Mouse (Mus musculus): ENCODE measurements at regions not wholly inside any gene's neighbourhood (a gene's known extent, or its start where the extent isn't known, plus 50 kb on each side); places are given as distances from the start of the nearest gene placed in this dataset.

DNA sequence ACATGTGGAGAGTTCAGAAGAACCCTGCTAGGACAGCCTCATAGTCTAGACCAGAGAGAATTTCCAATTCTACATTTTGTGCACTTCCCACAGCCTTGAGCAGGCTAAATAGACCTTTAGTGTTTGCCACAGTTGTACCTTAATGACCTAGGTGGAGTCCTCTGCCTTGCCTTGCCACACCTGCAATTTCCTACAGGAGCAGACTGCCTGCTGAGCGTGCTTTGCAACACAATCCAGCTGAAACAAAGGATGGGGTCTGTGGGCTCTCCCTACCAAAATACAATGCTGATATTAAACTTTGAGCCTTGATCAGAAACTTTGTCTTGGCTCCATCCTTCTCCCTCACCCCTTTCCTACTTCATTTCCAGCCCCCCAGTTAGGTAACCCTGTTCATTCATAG lies 326.0 kb upstream of the Snx7 start:
- peak; percentile 93 for DNase-seq (ENCODE audit: low read depth, low spot score)

DNA sequence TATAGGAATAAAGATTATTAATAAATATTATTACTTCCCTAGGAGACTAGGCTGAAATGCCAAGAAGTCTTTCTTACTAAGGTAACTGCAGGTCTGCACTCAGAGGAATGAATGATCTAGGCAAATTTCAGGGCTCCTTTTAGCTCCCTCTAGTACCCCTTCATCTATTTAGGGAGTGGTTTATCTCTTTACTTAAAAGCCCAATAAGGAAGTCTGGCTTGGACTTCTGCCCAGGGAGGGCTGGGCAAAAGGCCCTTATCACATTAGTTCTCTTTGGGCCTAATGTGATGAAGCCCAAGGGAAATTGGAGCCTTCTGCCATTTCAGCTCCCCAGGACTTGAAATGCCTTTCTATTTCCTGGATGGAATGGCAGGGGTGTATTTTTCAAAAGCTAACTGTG lies 320.6 kb upstream of the Snx7 start:
- DNase-seq (ENCODE audit: low read depth, low spot score), result no peak

GRCm38 (mm10) chr3:118177446-118177845 lies 308.7 kb upstream of the Snx7 start:
- DNase-seq (ENCODE audit: low read depth, low spot score), result no peak

GRCm38 (mm10) chr3:118162916-118163315 lies 294.2 kb upstream of the Snx7 start:
- DNase-seq (ENCODE audit: low read depth, low spot score), result no peak

- DNase-seq (ENCODE audit: low read depth, low spot score), result no peak
Observed at GRCm38 (mm10) chr3:118144788-118145187, 276.1 kb upstream of the Snx7 start.

- DNase-seq (ENCODE audit: low read depth, low spot score), result no peak
Observed at GRCm38 (mm10) chr3:118141731-118142130, 273.0 kb upstream of the Snx7 start.

GRCm38 (mm10) chr3:118140108-118140507 lies 271.4 kb upstream of the Snx7 start:
- DNase-seq (ENCODE audit: low read depth, low spot score), result no peak

DNA sequence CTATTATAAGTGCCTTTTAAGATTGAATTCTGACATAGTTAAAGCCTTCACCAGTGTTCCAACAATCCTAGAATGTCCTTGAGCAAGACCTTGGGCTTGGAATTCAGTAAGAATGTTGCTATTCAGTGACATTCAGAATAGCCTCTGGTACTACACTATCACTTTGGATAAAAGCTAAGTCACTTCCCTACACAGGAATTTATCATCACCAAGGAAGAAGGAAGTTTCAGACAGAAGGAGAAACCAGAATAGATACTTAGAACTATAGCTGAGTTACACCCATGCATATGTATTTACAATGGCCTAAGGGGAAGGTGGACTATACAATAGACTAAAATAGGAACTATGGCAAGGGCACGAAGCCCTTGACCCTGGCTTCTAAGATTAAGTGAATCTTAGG lies 259.6 kb upstream of the Snx7 start:
- peak; percentile 84 for DNase-seq (ENCODE audit: low read depth, low spot score)

- DNase-seq (ENCODE audit: low read depth, low spot score), result no peak
Observed at GRCm38 (mm10) chr3:118102635-118103034, 233.9 kb upstream of the Snx7 start.

DNA sequence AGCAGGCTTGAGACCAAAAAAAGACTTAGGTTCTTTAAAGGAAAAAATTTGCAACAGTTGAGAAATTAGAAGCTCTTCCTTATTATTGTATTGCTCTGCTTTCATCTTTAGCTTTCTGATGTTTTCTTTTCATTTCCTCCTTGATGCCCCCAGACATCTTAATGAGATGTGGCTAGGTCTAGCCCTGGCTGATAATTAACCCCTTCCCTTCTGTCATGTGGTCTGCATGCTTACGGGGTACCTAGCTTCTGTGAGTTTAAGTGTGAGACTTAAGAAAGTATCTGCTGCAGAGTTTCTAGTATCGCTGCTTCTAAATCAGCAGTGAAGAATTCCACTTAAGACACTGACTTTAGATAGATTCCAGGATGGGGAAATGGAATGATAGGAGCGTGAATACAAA lies 215.8 kb upstream of the Snx7 start:
- DNase-seq (ENCODE audit: low read depth, low spot score), result no peak

DNA sequence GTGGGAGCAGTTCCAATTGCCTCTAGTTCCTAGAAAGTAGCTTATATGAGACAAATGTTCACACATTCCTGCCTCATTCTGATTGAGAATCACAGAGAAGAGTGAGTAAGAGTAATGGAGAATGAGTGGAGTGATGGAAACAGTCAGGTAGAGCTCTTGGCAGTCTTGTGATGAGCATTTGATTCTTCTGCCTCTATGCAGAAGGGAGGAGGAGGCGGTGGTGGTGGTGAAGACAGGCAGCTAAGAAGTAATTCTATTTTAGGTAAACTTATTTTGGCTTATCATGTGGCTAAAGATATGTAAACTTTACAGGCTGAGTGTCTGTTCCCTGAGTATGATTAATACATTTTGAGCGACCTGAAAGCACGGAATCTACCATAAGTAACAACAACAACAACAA lies 203.6 kb upstream of the Snx7 start:
- no peak for DNase-seq (ENCODE audit: low read depth, low spot score)

GRCm38 (mm10) chr3:118070129-118070528 lies 201.4 kb upstream of the Snx7 start:
- no peak for DNase-seq (ENCODE audit: low read depth, low spot score)

DNA sequence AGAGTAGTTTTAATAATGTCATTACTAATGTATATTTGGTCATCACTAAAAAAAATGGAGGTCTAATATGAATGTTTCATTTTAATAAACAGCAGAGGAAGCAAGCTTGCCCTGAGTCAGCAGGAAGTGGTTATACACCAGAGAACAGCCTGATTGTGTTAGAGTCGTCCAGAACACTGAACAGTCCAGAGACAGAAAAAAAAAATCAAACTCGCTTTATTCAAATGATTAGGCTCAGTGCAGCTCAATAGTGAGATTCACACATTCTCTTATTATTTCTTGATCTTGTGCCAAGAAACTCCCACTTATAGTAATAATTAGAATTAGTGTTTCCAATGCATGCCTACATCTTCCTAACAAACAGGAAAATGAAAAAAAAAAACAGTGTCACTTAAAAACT lies 194.9 kb upstream of the Snx7 start:
- DNase-seq (ENCODE audit: low read depth, low spot score), result no peak

DNA sequence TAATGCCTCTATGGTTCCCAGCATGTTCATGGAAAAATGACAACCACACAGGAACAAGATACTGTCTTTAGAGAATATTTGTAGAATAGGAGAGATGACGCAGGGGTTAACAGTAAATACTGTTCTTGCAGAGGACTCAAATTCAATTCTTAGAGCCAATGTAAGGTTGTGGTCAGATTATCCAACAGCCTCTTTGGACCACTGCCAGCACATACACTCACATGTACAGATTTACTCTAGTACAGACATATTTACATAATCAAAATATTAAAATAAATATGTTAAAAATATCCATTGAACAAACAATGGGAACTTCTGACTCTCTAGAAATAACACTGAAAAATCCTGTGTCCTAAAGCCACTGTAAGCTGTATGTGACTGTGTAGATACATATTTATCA lies 193.8 kb upstream of the Snx7 start:
- no peak for DNase-seq (ENCODE audit: low read depth, low spot score)

GRCm38 (mm10) chr3:118047016-118047415 lies 178.3 kb upstream of the Snx7 start:
- peak; percentile 2 for DNase-seq (ENCODE audit: low read depth, low spot score)

- no peak for DNase-seq (ENCODE audit: low read depth, low spot score)
Observed at GRCm38 (mm10) chr3:118046536-118046935, 177.8 kb upstream of the Snx7 start.

DNA sequence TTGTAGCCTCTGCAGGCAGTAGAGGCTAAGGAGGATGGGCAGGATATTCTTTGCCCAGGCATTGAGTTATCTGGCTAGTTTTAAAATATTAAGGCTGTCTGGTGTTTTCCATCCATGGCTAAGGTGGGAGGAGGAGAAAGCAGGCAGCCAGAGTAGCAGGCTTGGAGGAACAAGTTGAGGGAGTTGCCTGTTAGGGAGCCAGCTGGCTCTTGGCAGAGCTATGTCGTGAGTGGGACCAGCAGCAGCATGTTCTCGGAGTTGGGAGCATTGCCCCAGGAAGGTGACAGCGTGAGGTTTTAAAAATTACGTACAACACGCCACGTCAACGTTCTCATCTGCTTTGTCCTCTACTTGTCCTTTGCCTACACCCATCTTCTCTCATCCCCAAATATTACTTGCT lies 167.8 kb upstream of the Snx7 start:
- no peak for DNase-seq (ENCODE audit: low read depth, low spot score)

DNA sequence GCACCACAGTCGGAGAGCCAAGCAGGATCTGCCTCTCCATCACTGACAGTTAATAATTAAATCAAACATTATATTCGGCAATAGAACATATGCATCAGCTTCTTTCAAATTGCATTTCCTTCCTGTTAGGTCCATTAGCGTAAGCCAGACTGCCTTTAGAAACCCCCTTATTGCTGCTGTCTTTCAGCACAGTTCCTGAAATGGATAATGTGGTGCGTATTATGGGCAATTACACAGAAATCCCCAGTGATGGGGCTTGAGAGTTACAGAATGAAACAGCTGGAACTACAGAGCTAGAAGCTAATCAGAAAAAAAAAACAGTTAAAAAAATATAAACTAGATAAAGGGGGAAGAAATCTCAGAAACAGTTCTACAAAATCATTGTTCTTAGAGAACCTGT lies 126.7 kb upstream of the Snx7 start:
- no peak for DNase-seq (ENCODE audit: low read depth, low spot score)

- no peak for DNase-seq (ENCODE audit: low read depth, low spot score)
Observed at GRCm38 (mm10) chr3:117994110-117994509, 125.4 kb upstream of the Snx7 start.

GRCm38 (mm10) chr3:117990561-117990960 lies 121.8 kb upstream of the Snx7 start:
- DNase-seq (ENCODE audit: low read depth, low spot score), result no peak

GRCm38 (mm10) chr3:117988443-117988842 lies 119.7 kb upstream of the Snx7 start:
- DNase-seq (ENCODE audit: low read depth, low spot score), result no peak

DNA sequence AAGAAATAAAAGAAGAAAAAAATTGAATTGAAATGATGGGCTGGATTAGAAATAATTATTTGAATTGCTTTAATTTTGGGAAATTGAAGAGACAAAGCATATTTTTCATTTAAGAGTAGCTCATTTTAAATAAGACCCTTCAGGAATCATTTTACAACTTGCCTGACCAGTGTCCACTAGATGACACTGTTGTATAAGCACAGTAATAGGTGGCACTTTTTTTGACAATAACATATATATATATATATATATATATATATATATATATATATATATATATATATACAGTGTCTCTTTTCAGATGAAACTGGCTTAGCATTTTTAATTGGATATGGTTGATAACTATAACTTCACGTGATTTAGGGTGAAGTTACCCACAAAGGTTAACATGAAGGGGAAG lies 106.9 kb upstream of the Snx7 start:
- DNase-seq (ENCODE audit: low read depth, low spot score), result peak; percentile 4

DNA sequence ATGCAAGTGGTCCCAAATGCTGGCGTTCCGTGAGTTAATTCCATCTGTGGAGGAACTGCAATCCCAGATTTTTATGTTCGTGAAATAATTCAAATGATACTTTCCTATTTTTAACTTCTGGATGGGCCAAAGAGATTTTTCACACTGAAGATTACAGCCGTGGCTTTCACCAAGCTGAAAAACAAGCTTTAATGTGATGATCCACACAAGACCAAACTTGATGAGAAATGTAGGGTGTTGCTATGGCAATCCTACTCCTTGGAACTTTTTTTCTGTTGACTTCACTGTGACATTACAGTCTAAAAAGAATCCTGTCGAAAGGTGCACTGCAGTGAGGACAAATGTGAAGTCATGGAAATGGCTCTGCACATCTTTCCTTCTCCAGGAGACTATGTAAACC lies 100.1 kb upstream of the Snx7 start:
- no peak for DNase-seq (ENCODE audit: low read depth, low spot score)

- no peak for DNase-seq (ENCODE audit: low read depth, low spot score)
Observed at GRCm38 (mm10) chr3:117938426-117938825, 69.7 kb upstream of the Snx7 start.

DNA sequence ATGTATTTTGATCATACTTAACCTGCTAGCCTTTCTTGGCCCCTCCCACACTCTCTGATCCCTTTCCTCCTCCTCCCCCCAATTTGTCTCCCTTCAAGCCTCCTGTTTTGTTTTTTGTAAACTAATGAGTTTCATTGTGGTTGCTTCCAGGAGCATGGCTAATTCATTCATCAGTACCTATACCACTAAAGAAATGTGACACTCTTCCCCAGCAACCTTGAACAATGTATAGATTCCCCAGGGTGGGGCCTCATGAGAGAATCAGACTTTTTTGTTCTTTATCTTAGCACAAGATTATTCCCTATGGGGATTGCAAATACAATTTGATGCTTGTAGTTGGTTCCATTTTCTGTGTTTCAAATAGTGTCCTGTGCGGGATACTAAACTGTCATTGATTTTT lies 58.8 kb upstream of the Snx7 start:
- DNase-seq (ENCODE audit: low read depth, low spot score), result no peak
